Comparison of ENCODE assay signal across 8 mouse cellular contexts in genomic region chr15:83595364-83595711, GRCm38 (mm10). TPM values are rescaled to one million over a fixed set of nuclear protein-coding genes. Genes with fewer than 3 reads are reported as not detected.
A peak's percentile ranks its signal among the peaks of the same experiment; 100 is the strongest.
DNase-seq lines count a peak whose midpoint lies in the region; ATAC-seq and TF ChIP-seq lines count a peak whose summit lies in the region.

No protein-coding gene starts in this region.

- TF ChIP-seq EP300 in liver, embryonic 14.5 days (IDR thresholded peaks at IDR 0.05; ENCODE audit: low read depth), result no peak

- H3K9me3 ChIP-seq in erythroblast, embryonic 14.5 days (ENCODE audit: control insufficient read depth, low read length), result no peaks in the 10 kb centered on the region
- H3K9me3 ChIP-seq in liver, embryonic 14.5 days (ENCODE audit: control insufficient read depth, low read length), result no peaks in the 10 kb centered on the region

- no peaks in the 10 kb centered on the region for H3K27me3 ChIP-seq in erythroblast, embryonic 14.5 days (ENCODE audit: control insufficient read depth)
- no peaks in the 10 kb centered on the region for H3K27me3 ChIP-seq in thymus, adult 2 months (ENCODE audit: control insufficient read depth, insufficient read depth, low read length)
- H3K27me3 ChIP-seq in liver, embryonic 14.5 days (ENCODE audit: control insufficient read depth, insufficient read depth, low read length), result no peaks in the 10 kb centered on the region

- H3K4me3 ChIP-seq in erythroblast, embryonic 14.5 days (replicated peaks), result peak overlapping the region; percentile 84
- H3K4me3 ChIP-seq in thymus, adult 2 months (ENCODE audit: control insufficient read depth, insufficient read depth, low read length), result peak overlapping the region; percentile 84
- peak overlapping the region; percentile 50 to 81 for H3K4me3 ChIP-seq in liver, embryonic 14.5 days (ENCODE audit: insufficient read depth in 1 of 2, low read depth in 2 of 2, low read length in 2 of 2)

- WGBS in thymus, adult 2 months, result 31% methylated on average over 7 of the region's 7 CpGs
- 22% methylated on average over 7 of the region's 7 CpGs for WGBS in liver, embryonic 14.5 days (ENCODE audit: insufficient replicate concordance)

- H3K4me2 ChIP-seq in liver, embryonic 14.5 days (ENCODE audit: low read depth), result peak overlapping the region; percentile 99

- H3K9ac ChIP-seq in liver, embryonic 14.5 days (replicated peaks), result peak overlapping the region; percentile 57

- no peak for TF ChIP-seq POLR2A in thymus, adult 2 months (IDR thresholded peaks at IDR 0.05; ENCODE audit: control insufficient read depth, extremely low read depth, insufficient read depth, low read length, poor library complexity)

- H3K36me3 ChIP-seq in erythroblast, embryonic 14.5 days (ENCODE audit: control insufficient read depth), result peaks cover 85% of the 10 kb centered on the region
- no peaks in the 10 kb centered on the region for H3K36me3 ChIP-seq in thymus, adult 2 months (ENCODE audit: control insufficient read depth, insufficient read depth, low read length)
- H3K36me3 ChIP-seq in liver, embryonic 14.5 days (replicated peaks; ENCODE audit: control insufficient read depth, insufficient read depth, low read depth), result peaks cover 8% of the 10 kb centered on the region

- DNase-seq in thymus, adult 2 months, result no peak
- DNase-seq in thymus, adult 18-20 months, result no peak
- no peak for DNase-seq in liver, embryonic 14.5 days (ENCODE audit: low read depth in 3 of 3, low spot score in 3 of 3)
- DNase-seq in right cerebral cortex, adult 18-20 months, result no peak
- no peak for DNase-seq in thymus, postnatal 25 days

- no peak for ATAC-seq in erythroblast, adult 5-6 weeks (replicated peaks; ENCODE audit: low FRiP score, poor library complexity, severe bottlenecking)
- no peak for ATAC-seq in liver, embryonic 14.5 days (ENCODE audit: insufficient read depth)
- ATAC-seq in activated CD4-positive, CD25-positive, alpha-beta regulatory T cell, adult 4 months, result no peak

- no peak overlapping the region for H3K27ac ChIP-seq in thymus, adult 2 months (ENCODE audit: control insufficient read depth, insufficient read depth, low read length)
- peak overlapping the region; percentile 57 for H3K27ac ChIP-seq in liver, embryonic 14.5 days

- H3K4me1 ChIP-seq in erythroblast, embryonic 14.5 days (ENCODE audit: control insufficient read depth), result peaks cover 77% of the 10 kb centered on the region
- H3K4me1 ChIP-seq in thymus, adult 2 months (replicated peaks; ENCODE audit: control insufficient read depth, insufficient read depth, low read length), result peaks cover 33% of the 10 kb centered on the region
- peaks cover 32 to 38% of the 10 kb centered on the region in 2 experiments for H3K4me1 ChIP-seq in liver, embryonic 14.5 days (replicated peaks; ENCODE audit: control insufficient read depth in 2 of 2, insufficient read depth in 2 of 2, low read length in 1 of 2)

- no peak for TF ChIP-seq CTCF in thymus, adult 2 months (IDR thresholded peaks at IDR 0.05; ENCODE audit: borderline replicate concordance, control insufficient read depth, extremely low read depth, insufficient read depth, low read length, poor library complexity)
- no peak for TF ChIP-seq CTCF in liver, embryonic 14.5 days (IDR thresholded peaks at IDR 0.05; ENCODE audit: low read depth)

RNA-seq across cellular contexts. Expression of gene Ttll12, which starts 0.4 kb away (rescaled TPM):
- 27.8 and 30.9 TPM in 2 replicates for polyA plus RNA-seq in erythroblast, embryonic 14.5 days (2012)
- 9.4 and 16.1 TPM in 2 replicates for total RNA-seq in erythroblast, adult 5-6 weeks (2015; ENCODE audit: low replicate concordance)
- 5.9 and 9.8 TPM in 2 replicates for total RNA-seq in erythroblast, adult 5-6 weeks (2017; ENCODE audit: low replicate concordance)
- 105 and 119 TPM in 2 replicates for polyA plus RNA-seq in thymus, adult 2 months (2012; rRNA removed)
- 29.9 and 32.5 TPM in 2 replicates for polyA plus RNA-seq in liver, embryonic 14.5 days (2012; rRNA removed)
- 36.2 and 43.7 TPM in 2 replicates for polyA plus RNA-seq in liver, embryonic 14.5 days (2014; fragmentation: Nextera tagmentation; extraction: Ambion mirVana)
- 10 to 100 TPM; 12.2 to 14.2 TPM for polyA plus RNA-seq in activated CD4-positive, CD25-positive, alpha-beta regulatory T cell, adult 4 months (2017; shearing (Covaris generic))

RNA-seq across cellular contexts. Expression of gene Mcat, which starts 31.8 kb away (rescaled TPM):
- polyA plus RNA-seq in erythroblast, embryonic 14.5 days (2012), result 0.91 and 2.0 TPM in 2 replicates
- 0.38 TPM in 1 of 2 replicates, not detected in the other for total RNA-seq in erythroblast, adult 5-6 weeks (2015; ENCODE audit: low replicate concordance)
- 3.1 and 4.3 TPM in 2 replicates for total RNA-seq in erythroblast, adult 5-6 weeks (2017; ENCODE audit: low replicate concordance)
- 31.9 and 39.9 TPM in 2 replicates for polyA plus RNA-seq in thymus, adult 2 months (2012; rRNA removed)
- 9.8 and 10.9 TPM in 2 replicates for polyA plus RNA-seq in liver, embryonic 14.5 days (2012; rRNA removed)
- polyA plus RNA-seq in liver, embryonic 14.5 days (2014; fragmentation: Nextera tagmentation; extraction: Ambion mirVana), result 15.5 and 17.7 TPM in 2 replicates
- 1 to 10 TPM; 3.3 to 3.4 TPM for polyA plus RNA-seq in activated CD4-positive, CD25-positive, alpha-beta regulatory T cell, adult 4 months (2017; shearing (Covaris generic))

RNA-seq across cellular contexts. Expression of gene Tspo, which starts 31.9 kb away (rescaled TPM):
- polyA plus RNA-seq in erythroblast, embryonic 14.5 days (2012), result 62.5 and 75.0 TPM in 2 replicates
- 51.5 and 85.9 TPM in 2 replicates for total RNA-seq in erythroblast, adult 5-6 weeks (2015; ENCODE audit: low replicate concordance)
- 51.9 and 74.4 TPM in 2 replicates for total RNA-seq in erythroblast, adult 5-6 weeks (2017; ENCODE audit: low replicate concordance)
- polyA plus RNA-seq in thymus, adult 2 months (2012; rRNA removed), result 465 and 584 TPM in 2 replicates
- polyA plus RNA-seq in liver, embryonic 14.5 days (2012; rRNA removed), result 98.4 and 108 TPM in 2 replicates
- 243 and 246 TPM in 2 replicates for polyA plus RNA-seq in liver, embryonic 14.5 days (2014; fragmentation: Nextera tagmentation; extraction: Ambion mirVana)
- 100 to 1,000 TPM; 372 to 374 TPM for polyA plus RNA-seq in activated CD4-positive, CD25-positive, alpha-beta regulatory T cell, adult 4 months (2017; shearing (Covaris generic))
